Mouse (Mus musculus): ENCODE results near the gene Flt1.

DNA sequence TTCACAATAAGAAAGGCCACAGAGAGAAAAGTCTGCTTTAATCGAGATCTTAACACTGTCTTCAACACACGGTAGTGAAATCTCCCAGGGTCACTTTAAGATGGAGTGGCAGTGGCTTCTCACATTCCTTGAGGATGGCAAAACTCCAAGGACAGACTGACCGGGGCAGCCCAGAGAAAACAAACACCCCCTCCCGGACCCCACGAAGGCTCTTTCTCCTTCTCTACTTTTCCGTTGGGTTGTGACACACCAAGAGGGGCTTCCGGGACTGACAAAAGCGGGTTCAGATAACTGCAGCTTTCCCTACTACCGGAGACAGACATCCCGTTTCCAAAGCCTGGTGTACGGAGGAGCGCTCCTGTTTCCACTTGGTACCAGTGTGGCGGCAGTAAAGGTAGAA, 10.4 kb downstream of the Flt1 start:
- TF ChIP-seq EP300 (optimal IDR thresholded peaks at IDR 0.05) (no peak), CTCF (IDR thresholded peaks at IDR 0.05; ENCODE audit: low read depth) (no peak)

Data from stomach, postnatal 0 days (tissue).